Mouse (Mus musculus) MEL (cell line): Measurements from ENCODE around the gene Grip2.

Experiments
- CTCF ChIP-seq, 3 experiments: IDR thresholded peaks in 2 of 3; conservative IDR thresholded peaks in 1 of 3; 2 replicates each; pipeline ENCODE4 v1.5.1; 2011 to 2012; ENCODE audit warnings: low read length in 3 of 3, low read depth in 2 of 3, mild to moderate bottlenecking in 2 of 3, improper control_type of control experiment in 1 of 3, inconsistent platforms in 1 of 3, mixed read lengths in 1 of 3, moderate library complexity in 1 of 3; ENCODE audit not compliant: control insufficient read depth in 1 of 3, insufficient read depth in 1 of 3, poor library complexity in 1 of 3, severe bottlenecking in 1 of 3
- E2F4 ChIP-seq: IDR thresholded peaks from 2 replicates; pipeline ENCODE4 v1.6.1; 2011; ENCODE audit warnings: low read depth, low read length, improper control_type of control experiment, borderline replicate concordance
- ELF1 ChIP-seq: IDR thresholded peaks from 2 replicates; pipeline ENCODE4 v1.6.1; 2014; ENCODE audit warnings: low read depth, mild to moderate bottlenecking, inconsistent platforms, low read length, improper control_type of control experiment, moderate library complexity
- GATA1 ChIP-seq: IDR thresholded peaks from 2 replicates; pipeline ENCODE4 v1.6.1; 2011; ENCODE audit warnings: low read depth, low read length, improper control_type of control experiment
- JUND ChIP-seq: IDR thresholded peaks from 2 replicates; pipeline ENCODE4 v1.6.1; 2011; ENCODE audit warnings: low read depth, mild to moderate bottlenecking, improper control_type of control experiment, low read length
- MAZ ChIP-seq: IDR thresholded peaks from 2 replicates; pipeline ENCODE4 v1.6.1; 2012; ENCODE audit warnings: low read depth, mild to moderate bottlenecking, inconsistent platforms, low read length, improper control_type of control experiment
- MXI1 ChIP-seq: IDR thresholded peaks from 2 replicates; pipeline ENCODE4 v1.6.1; 2011; ENCODE audit warnings: mild to moderate bottlenecking, low read depth, low read length, improper control_type of control experiment
- NELFE ChIP-seq: IDR thresholded peaks from 2 replicates; pipeline ENCODE4 v1.6.1; 2011; ENCODE audit warnings: low read depth, low read length, improper control_type of control experiment
- ZC3H11A ChIP-seq: IDR thresholded peaks from 2 replicates; pipeline ENCODE4 v1.6.1; 2012; ENCODE audit warnings: low read depth, mild to moderate bottlenecking, inconsistent platforms, low read length, improper control_type of control experiment
- ZMIZ1 ChIP-seq: IDR thresholded peaks from 2 replicates; pipeline ENCODE4 v1.6.1; 2012; ENCODE audit warnings: low read depth, mild to moderate bottlenecking, inconsistent platforms, low read length, improper control_type of control experiment, moderate library complexity
- ZNF384 ChIP-seq: IDR thresholded peaks from 2 replicates; pipeline ENCODE4 v1.6.1; 2012; ENCODE audit warnings: low read depth, mild to moderate bottlenecking, inconsistent platforms, low read length, improper control_type of control experiment

DNA sequence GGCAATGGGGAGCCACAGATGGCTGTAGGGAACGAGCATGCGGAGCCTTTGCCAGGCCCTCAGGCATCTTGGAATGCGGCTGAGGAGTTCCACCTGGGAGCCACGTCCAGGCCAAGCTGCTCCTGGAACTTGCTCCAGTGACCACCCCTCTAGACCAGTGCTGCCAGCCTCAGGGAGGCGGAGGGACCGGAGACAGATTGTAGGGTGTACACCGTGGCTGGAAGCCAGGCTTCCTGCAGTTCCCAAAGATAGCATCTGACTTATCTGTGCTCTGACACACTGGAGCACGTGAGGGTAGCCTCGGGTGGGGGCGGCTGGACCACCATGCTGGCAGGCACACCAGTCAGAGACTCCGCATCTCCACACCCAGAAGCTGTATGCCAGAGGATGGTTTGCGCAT, 28.6 kb downstream of the Grip2 start:
- TF ChIP-seq CTCF (IDR thresholded peaks at IDR 0.05 in 2 of 3, conservative IDR thresholded peaks at IDR 0.05 in 1 of 3; ENCODE audit: control insufficient read depth in 1 of 3, insufficient read depth in 1 of 3, low read depth in 2 of 3, low read length in 3 of 3, poor library complexity in 1 of 3, severe bottlenecking in 1 of 3): no peak
- TF ChIP-seq JUND: no peak
- TF ChIP-seq E2F4: no peak
- TF ChIP-seq MXI1: no peak
- TF ChIP-seq ELF1: no peak
- no peak for TF ChIP-seq ZMIZ1
- no peak for TF ChIP-seq NELFE
- no peak for TF ChIP-seq ZC3H11A
- TF ChIP-seq GATA1: no peak
- no peak for TF ChIP-seq MAZ
- TF ChIP-seq ZNF384: no peak
